Mouse (Mus musculus) T-cell, adult 66 days (primary cell): ENCODE measurements around the gene Smurf1. TPM values are rescaled to one million over a fixed set of nuclear protein-coding genes. Genes with fewer than 3 reads are reported as not detected.

Experiments used
- total RNA-seq, 2 experiments: library from RNA; stranded (reverse); gene quantifications; 3 replicates in 1 of 2; 4 replicates in 1 of 2; pipeline ENCODE4 v1.2.4; 2023

Gene Smurf1
- total RNA-seq: 10 to 100 TPM; 64.2 to 66.1 TPM

GRCm38 (mm10) chr5:144965639-144966351 lies at the start of gene Smurf1:
TSS of gene Smurf1 (minus strand) at chr5:144965847.

Other genes starting within 250 kb of the Smurf1 start
- not detected for gene Tmem130, start 204.0 kb downstream of the Smurf1 start, total RNA-seq
- gene Trrap, start 198.1 kb downstream of the Smurf1 start, total RNA-seq: 100 to 1,000 TPM; 152 to 176 TPM
- not detected for gene Gm4871, start 66.9 kb upstream of the Smurf1 start, total RNA-seq
- not detected for gene 1700018F24Rik, start 77.1 kb upstream of the Smurf1 start, total RNA-seq
- 10 to 100 TPM; 92.1 to 92.3 TPM for gene Arpc1a, start 118.0 kb upstream of the Smurf1 start, total RNA-seq
- not detected for gene Kpna7, start 118.2 kb upstream of the Smurf1 start, total RNA-seq
- 100 to 1,000 TPM; 450 to 477 TPM for gene Arpc1b, start 148.4 kb upstream of the Smurf1 start, total RNA-seq
- gene Pdap1, start 174.4 kb upstream of the Smurf1 start, total RNA-seq: 10 to 100 TPM; 44.9 to 52.9 TPM
- gene Bud31, start 174.5 kb upstream of the Smurf1 start, total RNA-seq: 100 to 1,000 TPM; 211 to 259 TPM
- 10 to 100 TPM; 20.8 to 26.3 TPM for gene Ptcd1, start 201.3 kb upstream of the Smurf1 start, total RNA-seq
- gene Cpsf4, start 201.4 kb upstream of the Smurf1 start, total RNA-seq: 10 to 100 TPM; 42.1 to 48.9 TPM
- 100 to 1,000 TPM; 172 to 185 TPM for gene Atp5j2, start 226.2 kb upstream of the Smurf1 start, total RNA-seq
- 10 to 100 TPM; 41.0 to 41.3 TPM for gene Zkscan14, start 236.0 kb upstream of the Smurf1 start, total RNA-seq
- 10 to 100 TPM in 1 of 2 experiments, 1 to 10 TPM in 1; 8.2 to 10.3 TPM for gene Zkscan5, start 238.7 kb upstream of the Smurf1 start, total RNA-seq